Mouse (Mus musculus): Measurements from ENCODE around the gene Gdf9.
"Not testable (repeated sequence)": the region's sequence is repeated elsewhere in the genome, so short reads cannot be mapped to it uniquely, and the experiment has no call there.

Gene Gdf9

GRCm38 (mm10) chr11:53430670-53431346, at the start of gene Gdf9, which contains the start of gene Uqcrq:
Gene Gdf9 (plus strand): TSS chr11:53431023.
Gene Uqcrq (minus strand): TSS chr11:53430831.
- peak; percentile 91 for DNase-seq (ENCODE audit: extremely low spot score, low spot score)

GRCm38 (mm10) chr11:53383758-53384428, 46.9 kb upstream of the Gdf9 start:
- DNase-seq (ENCODE audit: extremely low spot score, low spot score), result no peak

GRCm38 (mm10) chr11:53393856-53394255, 37.0 kb upstream of the Gdf9 start:
- DNase-seq (ENCODE audit: extremely low spot score, low spot score), result no peak

GRCm38 (mm10) chr11:53403638-53404037, 27.2 kb upstream of the Gdf9 start:
- DNase-seq (ENCODE audit: extremely low spot score, low spot score), result no peak

- DNase-seq (ENCODE audit: extremely low spot score, low spot score), result no peak
Observed at GRCm38 (mm10) chr11:53411738-53412137, 19.1 kb upstream of the Gdf9 start.

GRCm38 (mm10) chr11:53413871-53414270, 17.0 kb upstream of the Gdf9 start:
- DNase-seq (ENCODE audit: extremely low spot score, low spot score), result no peak

- no peak for DNase-seq (ENCODE audit: extremely low spot score, low spot score)
Observed at GRCm38 (mm10) chr11:53418048-53418447, 12.8 kb upstream of the Gdf9 start.

GRCm38 (mm10) chr11:53423036-53423435, 7.8 kb upstream of the Gdf9 start, which contains the start of gene Leap2:
Gene Leap2 (minus strand): TSS chr11:53423170.
- no peak for DNase-seq (ENCODE audit: extremely low spot score, low spot score)

- no peak for DNase-seq (ENCODE audit: extremely low spot score, low spot score)
Observed at GRCm38 (mm10) chr11:53424826-53425225, 6.0 kb upstream of the Gdf9 start.

GRCm38 (mm10) chr11:53425251-53425650, 5.6 kb upstream of the Gdf9 start:
- DNase-seq (ENCODE audit: extremely low spot score, low spot score), result no peak

GRCm38 (mm10) chr11:53425711-53426255, 5.0 kb upstream of the Gdf9 start:
- DNase-seq (ENCODE audit: extremely low spot score, low spot score), result no peak

- DNase-seq (ENCODE audit: extremely low spot score, low spot score), result not testable (repeated sequence)
Observed at GRCm38 (mm10) chr11:53426914-53427313, 3.9 kb upstream of the Gdf9 start.

- DNase-seq (ENCODE audit: extremely low spot score, low spot score), result no peak
Observed at GRCm38 (mm10) chr11:53427993-53428715, 2.7 kb upstream of the Gdf9 start.

- no peak for DNase-seq (ENCODE audit: extremely low spot score, low spot score)
Observed at GRCm38 (mm10) chr11:53428716-53429057, 2.1 kb upstream of the Gdf9 start.

- no peak for DNase-seq (ENCODE audit: extremely low spot score, low spot score)
Observed at GRCm38 (mm10) chr11:53429182-53429581, 1.6 kb upstream of the Gdf9 start.

GRCm38 (mm10) chr11:53430300-53430669, 538 bp upstream of the Gdf9 start:
- DNase-seq (ENCODE audit: extremely low spot score, low spot score), result no peak

GRCm38 (mm10) chr11:53431347-53432056, 679 bp downstream of the Gdf9 start:
- DNase-seq (ENCODE audit: extremely low spot score, low spot score), result no peak

GRCm38 (mm10) chr11:53433057-53433456, 2.2 kb downstream of the Gdf9 start:
- DNase-seq (ENCODE audit: extremely low spot score, low spot score), result no peak

- no peak for DNase-seq (ENCODE audit: extremely low spot score, low spot score)
Observed at GRCm38 (mm10) chr11:53435504-53435903, 4.7 kb downstream of the Gdf9 start.

- no peak for DNase-seq (ENCODE audit: extremely low spot score, low spot score)
Observed at GRCm38 (mm10) chr11:53436338-53436737, 5.5 kb downstream of the Gdf9 start.

- no peak for DNase-seq (ENCODE audit: extremely low spot score, low spot score)
Observed at GRCm38 (mm10) chr11:53441921-53442320, 11.1 kb downstream of the Gdf9 start.
